Mouse (Mus musculus) ovary, postnatal 10 days (tissue): ENCODE data around the gene Agbl5.
A peak's percentile ranks its signal among the peaks of the same experiment; 100 is the strongest.

Experiments
- DNase-seq: peaks from one replicate; pipeline ENCODE4 v3.0.0; 2022; ENCODE audit warnings: low spot score

The Agbl5 gene

DNA sequence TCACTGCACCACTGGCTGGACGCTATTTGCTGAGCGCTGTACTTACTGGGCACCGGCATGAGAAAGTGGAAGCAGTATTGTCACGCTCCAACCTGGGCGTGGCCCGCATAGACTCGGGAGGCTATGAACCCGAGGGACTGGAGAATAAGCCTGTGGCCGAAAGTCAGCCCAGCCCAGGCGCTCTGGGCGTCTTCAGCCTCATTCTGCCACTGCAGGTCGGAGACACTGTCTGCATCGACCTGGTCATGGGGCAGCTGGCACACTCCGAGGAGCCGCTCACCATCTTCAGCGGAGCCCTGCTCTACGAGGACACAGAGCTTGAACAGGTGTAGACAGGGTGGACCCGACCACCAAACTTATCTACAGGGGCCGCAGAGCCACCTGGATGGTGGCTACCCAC is 32.1 kb downstream of the Agbl5 start:
- DNase-seq: no peak

DNA sequence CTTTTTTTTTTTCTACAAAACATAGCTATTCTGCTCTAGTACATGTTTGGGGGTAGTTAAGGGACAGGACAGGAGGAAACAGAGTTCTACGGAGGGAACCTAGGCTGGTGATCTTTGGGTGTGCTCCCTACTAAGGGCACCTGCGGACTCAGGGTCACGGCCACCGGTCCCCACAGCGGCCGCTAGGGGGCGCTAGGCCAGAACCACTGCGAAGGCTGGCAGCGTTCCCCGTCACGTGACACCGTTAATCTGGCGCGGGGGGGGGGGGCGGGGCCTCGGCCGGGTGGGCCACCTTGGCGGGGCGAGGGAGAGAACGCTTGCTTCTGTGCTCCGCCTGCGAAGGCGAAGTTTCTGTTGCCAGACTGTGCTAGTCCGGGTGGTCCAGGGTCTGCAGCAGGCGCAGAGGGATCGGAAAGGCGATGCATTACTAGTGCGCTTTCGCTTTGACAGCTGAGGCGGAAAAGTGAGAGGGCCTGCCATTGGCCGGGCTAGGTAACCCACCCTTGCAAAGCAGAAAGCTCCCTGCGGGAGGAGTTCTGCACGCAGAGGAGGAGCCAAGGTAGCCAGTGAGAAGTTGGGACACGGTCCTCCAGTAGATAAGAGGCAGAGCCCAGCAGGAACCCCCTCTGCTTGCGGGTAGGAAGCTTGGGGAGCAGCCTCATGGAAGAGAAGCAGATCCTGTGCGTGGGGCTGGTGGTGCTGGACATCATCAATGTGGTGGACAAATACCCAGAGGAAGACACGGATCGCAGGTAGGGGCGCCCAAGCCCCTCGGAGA is 33.0 kb downstream of the Agbl5 start, which contains the start of gene Khk:
Gene Khk, plus strand, starts transcription at position 176 of the 778 bp plus-strand sequence.
- DNase-seq: peak; percentile 90

DNA sequence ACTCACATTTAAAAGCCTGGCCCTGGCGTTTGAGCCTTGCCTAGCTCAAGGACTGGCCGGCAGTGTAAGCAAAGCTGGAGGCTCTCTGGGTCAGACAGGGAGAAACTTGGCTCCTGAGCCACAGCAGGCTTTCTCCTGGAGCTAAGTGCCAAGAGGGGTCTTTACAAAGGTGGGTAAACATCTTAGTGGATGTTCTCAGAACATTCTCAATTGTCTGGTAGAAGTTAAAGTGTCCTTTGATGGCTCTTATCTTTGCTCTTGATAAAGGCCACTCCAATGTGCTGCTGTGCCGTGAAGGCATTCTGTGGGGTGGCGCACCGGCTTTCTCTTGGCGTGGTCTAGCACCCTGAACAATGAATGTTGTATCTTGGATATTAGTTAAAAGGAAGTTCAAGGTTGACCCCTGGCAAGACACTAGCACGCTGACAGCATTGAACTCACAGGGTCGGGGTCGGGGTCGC is 34.1 kb downstream of the Agbl5 start:
- no peak for DNase-seq

DNA sequence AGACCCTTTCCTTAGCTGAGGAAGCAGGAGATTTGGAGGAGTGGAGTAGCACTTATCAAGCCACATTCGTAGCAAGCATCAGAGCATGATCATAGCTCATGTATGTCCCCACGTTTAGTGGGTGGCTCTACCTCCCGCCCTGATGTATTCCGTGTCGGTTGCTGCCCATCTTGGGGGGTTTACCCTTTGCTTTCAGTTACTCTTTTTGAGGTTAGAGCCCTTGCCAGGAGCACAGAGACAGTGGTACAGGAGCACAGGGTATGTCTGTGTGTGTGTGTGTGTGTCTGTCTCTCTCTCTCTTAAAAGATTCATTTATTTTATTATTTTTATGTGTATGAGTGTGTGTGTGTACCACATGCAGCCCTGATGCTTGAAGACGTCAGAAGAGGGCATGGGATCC is 34.6 kb downstream of the Agbl5 start:
- DNase-seq: no peak

DNA sequence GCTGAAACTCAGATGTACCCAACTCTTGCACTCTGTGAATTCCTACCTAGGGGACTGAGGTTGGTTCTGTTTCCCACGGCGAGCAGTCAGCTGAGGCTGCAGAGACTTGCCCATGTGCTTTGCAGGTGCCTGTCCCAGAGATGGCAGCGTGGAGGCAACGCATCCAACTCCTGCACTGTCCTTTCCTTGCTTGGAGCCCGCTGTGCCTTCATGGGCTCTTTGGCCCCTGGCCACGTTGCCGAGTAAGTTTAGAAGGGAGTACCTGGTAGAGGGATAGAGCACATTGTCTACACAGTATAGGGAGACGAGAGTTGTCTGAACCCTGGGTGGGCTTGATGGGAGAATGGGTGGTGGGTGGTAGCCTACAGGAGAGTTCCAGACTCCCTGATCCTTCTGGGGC is 36.1 kb downstream of the Agbl5 start:
- DNase-seq: no peak

DNA sequence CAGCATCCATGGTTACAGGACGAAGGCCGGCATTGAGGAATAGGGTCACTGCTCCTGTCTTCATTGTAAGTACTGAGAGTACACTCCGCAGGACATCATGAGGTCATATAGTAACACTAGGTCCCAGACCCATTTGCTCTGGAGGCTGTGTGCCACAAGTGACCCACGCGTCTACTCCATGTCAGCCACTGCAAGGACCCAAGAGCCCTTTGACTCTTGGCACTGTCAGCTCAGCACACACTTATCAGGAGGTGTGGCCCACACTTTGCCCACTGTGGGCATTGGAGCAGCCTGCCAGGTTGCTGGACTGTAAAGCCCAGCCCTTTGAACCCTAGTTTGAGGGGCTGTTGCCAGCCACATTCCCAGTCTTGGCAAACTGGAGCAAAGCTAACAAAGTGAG is 36.7 kb downstream of the Agbl5 start:
- DNase-seq: no peak

DNA sequence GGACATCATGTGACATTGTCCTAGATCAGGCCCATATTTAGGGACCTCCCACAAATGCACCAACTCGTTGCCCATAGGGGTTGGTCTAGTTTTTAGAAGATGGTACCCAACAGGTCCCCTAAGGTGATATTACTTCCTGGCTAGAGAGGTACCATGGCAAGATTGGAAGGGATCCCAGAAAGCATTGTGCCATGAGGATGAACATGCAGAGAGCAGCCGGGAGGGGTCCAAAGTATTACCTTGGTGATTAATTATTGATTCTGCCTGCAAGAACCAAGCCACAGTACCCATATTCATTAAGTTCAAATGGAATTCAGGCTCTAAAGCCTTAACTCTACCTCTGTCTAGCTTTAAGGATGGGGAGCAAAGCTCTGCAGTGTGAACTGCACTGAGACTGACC is 37.6 kb downstream of the Agbl5 start:
- no peak for DNase-seq

DNA sequence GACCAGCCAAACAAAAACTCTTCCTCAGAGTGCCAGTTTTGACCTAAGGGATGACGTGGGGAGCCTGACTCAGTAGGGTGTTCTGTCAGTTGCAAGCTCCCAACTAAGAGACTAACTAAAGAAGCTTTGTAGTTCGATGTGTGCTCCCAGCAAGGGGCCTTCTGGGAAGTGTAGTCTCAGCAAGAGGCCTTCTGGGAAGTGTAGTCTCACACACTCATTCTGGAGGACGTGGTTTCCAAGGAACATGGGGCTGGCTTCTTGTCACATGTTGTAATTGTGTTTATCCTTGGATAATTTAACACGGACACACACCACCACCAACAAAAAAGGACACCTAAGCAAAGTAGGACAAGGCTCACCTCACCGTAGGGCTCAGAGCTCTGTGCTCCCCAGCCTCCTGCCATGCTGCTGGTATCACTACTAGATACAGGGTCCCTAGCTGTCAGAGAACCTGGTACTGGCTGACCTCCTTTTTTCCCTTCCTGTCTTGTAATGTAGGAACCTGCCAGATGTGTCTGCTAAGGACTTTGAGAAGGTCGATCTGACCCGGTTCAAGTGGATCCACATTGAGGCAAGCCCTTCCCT is 39.5 kb downstream of the Agbl5 start:
- no peak for DNase-seq

DNA sequence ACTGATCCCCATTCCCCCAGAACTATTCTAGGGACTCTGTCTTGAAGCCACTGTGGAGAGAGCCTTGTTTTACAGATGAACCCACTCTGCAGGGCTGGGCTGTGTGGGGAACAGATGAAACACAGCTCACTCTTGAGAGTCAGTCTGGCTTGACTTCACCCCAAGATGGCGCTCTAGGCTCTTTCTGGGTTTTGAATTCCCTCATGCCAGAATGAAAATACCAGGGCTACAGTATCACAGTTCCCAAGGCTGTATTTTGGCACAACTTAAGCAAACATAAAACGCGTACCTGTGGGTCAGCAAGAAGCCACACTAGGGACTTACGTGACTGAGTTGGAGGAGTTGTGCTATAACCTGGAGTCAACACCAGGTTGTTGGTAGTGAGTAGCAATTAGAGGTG is 41.6 kb downstream of the Agbl5 start:
- DNase-seq: no peak

DNA sequence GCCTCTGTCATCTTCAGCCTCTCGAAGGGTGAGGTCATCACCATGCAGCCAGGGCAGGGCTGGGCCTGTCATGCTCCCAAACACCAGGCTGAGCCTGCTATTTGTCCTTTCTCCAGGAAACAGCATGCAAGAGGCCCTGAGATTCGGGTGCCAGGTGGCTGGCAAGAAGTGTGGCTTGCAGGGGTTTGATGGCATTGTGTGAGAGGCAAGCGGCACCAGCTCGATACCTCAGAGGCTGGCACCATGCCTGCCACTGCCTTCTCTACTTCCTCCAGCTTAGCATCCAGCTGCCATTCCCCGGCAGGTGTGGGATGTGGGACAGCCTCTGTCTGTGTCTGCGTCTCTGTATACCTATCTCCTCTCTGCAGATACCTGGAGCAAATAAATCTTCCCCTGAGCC is 42.4 kb downstream of the Agbl5 start:
- DNase-seq: no peak

DNA sequence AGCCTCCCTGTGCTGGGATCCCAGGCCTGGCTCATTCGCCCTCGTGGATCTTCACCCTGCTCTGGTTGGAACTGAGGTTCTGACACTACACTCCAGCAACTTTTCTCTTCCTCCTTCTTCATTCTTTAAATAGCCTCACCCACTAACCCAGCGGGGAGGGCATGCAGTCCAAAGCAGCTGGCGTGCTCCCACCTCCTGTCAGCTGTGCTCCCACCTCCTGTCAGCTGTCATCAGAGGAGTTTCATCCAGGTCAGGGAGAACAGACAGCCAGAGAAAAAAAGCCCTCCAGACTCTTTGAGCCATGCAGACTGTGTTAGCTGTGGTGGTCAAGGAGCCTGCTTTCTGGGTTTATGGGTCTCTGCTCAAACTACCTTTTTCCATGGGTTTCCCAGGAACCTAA is 42.9 kb downstream of the Agbl5 start:
- DNase-seq: no peak

DNA sequence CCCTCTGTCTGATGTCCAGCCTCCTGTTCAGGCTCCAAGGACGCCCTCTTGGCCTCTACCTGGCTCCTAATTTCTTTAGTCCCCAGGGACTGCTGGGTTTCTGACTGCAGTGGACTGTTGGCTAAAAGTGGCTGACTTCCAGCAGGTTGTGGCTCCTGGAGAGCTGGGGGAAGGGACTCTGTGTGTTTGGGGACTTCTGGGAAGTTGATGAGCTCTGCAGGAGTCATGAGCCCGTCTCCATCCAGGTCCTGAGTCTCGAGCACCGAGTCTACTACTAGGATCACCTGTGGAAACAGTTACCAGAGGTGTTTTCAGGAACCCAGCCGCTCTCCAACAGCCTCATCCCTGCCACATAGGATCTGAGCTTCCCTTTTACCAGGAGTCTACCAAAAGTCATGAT is 45.2 kb downstream of the Agbl5 start:
- no peak for DNase-seq

DNA sequence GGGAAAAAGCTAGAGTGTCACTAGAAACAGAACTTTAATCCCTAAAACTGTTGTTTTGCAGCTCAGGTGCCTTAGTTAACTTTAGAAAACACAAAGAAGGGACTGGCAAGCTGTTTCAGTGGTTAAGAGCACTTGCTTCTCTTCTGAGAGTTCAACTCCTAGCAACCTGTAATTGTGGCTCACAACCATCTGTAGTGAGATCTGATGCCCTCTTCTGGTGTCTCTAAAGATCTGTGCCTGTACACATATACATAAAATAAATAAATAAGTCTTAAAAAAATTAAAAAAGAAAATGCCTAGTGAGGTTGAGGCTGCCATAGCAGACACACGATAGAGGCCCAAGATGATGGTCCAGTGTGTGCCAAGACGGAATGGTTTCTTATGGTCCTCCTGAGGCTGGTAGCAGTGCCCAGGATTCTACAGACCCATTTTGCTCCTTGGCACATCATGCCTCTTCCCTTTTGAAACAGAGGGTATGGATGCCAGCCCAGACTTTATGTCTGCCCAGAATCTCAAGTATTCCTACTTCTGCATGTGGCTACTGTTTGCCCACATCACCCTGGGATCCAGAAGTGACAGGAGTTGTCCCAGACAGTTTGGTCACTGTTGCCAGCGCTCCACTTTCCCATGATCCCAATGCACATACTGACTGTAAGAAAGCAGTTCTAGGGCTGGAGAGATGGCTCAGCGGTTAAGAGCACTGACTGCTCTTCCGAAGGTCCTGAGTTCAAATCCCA is 46.4 kb downstream of the Agbl5 start:
- DNase-seq: no peak

DNA sequence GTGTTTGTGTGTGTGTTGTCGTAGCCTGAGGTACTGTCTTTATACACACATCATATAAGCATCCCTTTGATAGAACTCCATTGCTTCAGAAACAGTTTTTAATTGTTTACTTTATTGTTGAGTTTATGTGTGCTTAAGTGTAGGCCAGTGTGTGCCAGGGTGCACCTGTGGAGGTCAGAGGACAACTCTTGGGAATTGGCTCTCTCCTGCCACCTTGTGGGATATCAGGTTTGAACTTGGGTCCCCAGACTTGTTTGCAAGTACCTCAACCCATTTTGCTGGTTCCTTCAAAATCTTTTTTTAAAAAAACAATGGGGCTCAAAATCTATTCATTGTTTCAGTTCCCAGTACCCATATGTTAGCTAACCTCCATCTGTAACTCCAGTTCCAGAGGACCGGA is 54.5 kb downstream of the Agbl5 start:
- no peak for DNase-seq

DNA sequence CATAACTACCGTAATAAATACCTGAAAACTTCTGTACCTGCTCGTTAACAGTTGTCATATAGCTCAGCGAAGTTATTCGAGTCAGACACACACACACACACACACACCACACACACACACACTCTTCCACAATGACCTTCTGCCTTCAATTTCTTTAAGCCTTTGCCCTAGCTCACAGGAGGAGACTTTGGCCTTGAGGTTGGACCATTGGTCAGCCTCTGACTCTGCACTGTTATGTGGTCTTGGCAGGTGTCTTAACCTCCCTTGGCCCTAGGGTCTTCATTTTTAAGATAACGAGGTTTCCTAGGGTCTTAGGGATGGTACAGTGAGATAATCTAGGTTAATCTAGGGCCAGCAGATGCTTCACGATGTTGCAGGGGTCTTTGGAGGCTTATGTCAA is 55.9 kb downstream of the Agbl5 start:
- DNase-seq: no peak

DNA sequence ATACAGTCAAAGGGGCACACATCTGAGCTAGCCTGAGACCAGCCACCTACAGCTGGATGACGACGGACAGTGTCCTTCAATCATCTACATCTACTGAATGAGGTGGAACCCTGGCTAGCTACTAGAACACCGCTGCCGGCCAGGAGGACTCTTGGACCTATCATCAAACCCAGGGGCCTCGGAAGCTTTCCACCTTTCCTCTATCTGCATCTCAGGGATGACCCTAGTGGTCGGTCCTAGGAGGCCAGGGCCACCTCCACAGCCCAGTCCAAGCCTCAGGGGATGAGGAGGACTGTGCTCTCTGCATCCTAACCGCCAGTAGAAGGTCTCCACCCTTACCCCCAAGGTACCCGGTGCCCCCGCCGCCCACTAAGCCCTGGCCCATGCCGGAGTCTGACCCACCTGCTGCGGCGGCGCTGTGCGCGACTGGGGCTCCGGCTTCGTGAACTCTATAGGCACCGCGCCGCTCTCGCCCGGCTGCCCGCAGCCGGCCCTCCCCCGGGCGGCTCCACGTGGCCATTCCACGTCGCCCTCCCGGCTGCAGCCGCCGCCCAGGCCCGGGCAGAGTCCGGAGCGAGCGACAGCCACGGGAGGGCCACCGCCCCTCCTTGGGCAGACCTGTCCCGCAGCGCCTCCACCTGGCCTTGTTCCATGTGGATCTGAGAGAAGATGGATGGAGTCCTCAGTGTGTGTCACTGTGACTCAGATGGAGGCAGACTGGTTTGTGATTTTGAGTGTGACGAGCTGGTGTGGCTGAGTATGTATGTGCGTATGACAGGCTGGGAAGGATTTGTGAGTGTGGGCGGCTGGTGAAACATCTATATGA is 56.7 kb downstream of the Agbl5 start, which contains the start of gene Cgref1:
Gene Cgref1, minus strand, starts transcription at position 636 of the 826 bp plus-strand sequence.
- no peak for DNase-seq

DNA sequence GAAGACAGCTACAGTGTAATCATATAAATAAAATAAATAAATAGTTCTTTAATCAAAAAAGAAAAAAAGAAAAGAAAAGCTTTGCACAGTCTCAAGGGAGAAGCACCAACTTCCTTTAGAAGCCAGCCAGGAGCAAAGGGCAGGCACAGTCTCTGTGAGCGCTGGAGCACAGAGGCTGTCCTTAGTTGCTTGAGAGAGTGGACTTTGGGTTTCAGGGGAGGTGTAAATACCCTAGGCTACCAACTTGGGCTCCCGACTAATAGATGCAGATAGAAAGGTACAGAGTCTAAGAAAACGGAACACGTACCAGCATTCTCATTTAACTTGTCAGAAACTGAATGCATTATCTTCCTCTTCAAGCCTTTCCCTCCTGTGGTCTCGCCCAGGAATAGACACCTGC is 60.1 kb downstream of the Agbl5 start:
- DNase-seq: no peak

DNA sequence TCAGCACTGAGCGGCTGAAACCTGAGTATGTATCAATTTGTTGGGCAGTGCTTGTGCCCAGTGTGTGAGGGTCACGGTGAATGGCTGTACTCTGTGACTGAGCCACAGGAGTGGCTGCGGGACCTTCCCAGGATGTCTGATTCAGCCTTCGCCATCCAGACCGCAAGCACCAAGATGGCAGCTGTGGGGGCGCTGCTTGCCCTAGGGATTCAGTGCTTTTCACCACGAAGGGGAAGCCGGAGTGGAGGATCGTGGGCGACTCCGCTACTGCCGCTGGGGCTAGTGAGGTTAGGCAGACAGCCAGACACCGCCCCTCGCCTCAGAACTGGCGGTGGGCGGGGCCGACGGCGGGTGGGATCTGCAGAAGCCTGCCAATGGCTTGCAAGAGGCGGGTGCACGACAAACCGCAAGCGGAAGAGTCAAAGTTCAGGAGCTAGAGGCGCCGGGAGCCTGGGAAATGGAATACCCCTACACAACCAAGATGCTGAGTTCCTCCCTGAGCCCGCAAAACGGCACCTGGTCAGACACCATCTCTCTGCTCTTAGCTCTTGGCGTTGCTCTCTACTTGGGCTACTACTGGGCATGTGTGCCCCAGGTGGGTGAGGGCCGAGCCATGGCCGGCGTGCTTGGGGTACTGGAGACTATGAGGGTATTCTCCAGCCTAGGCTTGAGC is 61.3 kb downstream of the Agbl5 start:
- DNase-seq: peak; percentile 71

DNA sequence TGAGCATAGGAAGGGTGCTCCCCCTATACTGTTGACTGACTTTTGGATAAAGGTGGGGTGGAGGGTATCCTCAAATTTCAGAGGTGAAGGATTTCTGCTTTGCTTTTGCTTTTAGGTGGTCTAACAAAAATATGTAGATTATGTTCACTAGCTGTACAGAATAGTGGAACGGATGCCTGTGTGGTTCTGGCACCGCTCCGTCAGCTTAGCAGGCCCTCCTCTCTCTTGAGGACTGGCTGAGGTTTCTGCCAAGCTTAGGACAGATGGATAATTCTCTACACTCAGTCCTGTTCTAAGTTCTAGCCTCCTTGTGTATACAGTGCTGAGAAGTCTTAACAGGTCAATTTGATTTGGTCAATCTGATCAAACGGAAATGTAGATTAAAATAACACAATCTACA is 62.0 kb downstream of the Agbl5 start:
- no peak for DNase-seq

DNA sequence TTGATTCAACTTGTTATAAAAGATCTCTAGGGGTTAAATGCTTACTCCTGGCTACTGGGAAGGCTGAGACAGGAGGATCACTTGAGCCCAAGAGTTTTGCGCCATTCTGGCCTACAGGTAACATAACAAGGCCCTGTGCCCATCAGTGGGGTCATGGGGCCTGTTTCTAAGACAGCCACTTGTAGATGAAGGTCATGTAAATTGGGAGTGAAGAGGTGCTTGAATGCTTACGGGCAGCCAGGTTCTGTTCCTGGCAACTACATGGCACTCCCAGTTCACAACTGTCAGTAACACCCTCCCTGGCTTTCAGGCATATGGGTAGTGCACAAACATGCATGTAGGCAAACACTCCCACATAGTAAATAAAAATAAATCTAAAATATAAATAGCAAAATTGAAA is 62.4 kb downstream of the Agbl5 start:
- no peak for DNase-seq

DNA sequence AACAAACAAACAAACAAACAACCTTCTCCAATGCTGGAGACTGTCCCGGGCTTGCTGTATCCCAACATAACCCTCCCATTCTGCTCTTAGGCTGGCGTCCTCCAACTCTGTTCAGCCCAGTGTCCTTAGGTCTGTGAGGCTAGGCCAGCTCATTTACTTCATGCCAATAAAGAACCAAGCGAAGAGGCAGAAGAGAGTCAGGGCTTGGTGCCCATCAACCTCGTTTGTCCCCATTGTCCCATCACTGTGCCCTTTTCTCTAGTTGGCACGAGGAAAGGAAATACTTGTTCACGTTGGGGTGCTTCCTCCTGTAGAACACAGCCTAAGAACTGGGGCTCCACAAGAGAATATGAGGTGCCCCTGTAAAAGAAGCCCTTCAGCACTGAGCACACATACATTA is 63.2 kb downstream of the Agbl5 start:
- DNase-seq: no peak

DNA sequence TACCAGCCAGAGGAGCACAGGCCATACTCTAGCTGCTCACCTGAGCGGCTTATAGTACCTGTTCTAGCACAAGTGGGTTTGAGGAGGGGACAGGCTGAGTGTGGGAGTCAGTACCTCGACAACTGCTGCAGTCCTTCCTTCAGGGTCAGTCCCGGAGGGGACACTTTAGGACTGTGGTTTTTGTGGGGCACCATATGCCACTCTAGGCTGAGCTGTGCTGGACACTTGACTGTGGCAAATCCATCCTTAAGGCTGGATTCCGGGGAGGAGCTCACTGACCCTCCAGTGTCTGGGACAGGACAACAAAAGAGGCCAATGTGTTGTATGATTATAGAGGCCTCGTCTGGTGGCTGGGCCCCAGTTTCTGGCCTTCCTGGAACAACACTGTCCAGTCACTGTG is 64.1 kb downstream of the Agbl5 start:
- DNase-seq: no peak
